Mouse (Mus musculus) effector memory CD4-positive, alpha-beta T cell, adult 5 months (primary cell): Measurements from ENCODE around the gene Gm2564. TPM values are rescaled to one million over a fixed set of nuclear protein-coding genes. Genes with fewer than 3 reads are reported as not detected.

Experiments used
- polyA plus RNA-seq: library from polyadenylated mRNA; unstranded; fragments of 100-300 nt; shearing (Covaris generic); gene quantifications from one replicate; pipeline ENCODE4 v1.2.1, GENCODE M21; 2017

Gene Gm2564
- not detected for polyA plus RNA-seq

DNA sequence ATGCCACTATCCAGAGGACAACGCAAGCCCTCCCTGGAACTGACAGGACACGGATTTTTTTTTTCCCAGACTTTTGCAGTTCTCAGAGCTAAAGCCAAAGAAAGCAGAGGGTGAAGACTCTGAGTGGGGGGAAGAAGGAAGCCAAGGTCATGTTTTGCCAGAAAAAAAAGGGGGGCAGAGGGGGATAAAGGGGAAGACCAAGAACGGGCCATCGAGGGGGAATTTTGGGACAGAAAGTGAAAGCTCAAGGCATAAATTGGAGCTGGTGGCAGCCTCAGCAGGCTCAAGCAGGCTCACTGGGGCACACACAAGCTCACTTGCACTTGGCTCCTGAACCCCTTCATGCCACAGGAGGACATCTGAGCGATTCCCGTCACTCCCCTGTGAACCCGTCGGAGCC lies at the start of gene Gm2564:
Gene Gm2564 (plus strand): TSS at position 301 of the 400 bp plus-strand sequence.

DNA sequence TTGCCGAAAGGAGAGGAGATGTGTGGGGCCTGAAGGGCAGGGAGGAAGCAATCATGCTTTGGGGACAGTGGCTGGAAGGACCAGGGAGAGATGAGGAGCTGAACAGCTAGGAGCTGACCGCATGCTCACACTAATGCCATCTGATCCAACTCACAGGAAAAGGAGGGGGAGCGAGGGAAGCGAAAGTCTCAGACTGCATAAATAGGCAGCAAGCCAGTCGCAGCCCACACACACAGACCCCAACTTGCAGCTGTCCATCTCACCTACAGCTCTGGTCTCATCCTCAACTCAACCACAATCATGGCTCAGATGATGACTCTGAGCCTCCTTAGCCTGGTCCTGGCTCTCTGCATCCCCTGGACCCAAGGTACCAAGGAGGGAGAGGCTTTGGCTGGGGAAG lies 17.6 kb upstream of the Gm2564 start, which contains the start of gene Gm10591:
Gene Gm10591 (plus strand): TSS at position 301 of the 400 bp plus-strand sequence.

DNA sequence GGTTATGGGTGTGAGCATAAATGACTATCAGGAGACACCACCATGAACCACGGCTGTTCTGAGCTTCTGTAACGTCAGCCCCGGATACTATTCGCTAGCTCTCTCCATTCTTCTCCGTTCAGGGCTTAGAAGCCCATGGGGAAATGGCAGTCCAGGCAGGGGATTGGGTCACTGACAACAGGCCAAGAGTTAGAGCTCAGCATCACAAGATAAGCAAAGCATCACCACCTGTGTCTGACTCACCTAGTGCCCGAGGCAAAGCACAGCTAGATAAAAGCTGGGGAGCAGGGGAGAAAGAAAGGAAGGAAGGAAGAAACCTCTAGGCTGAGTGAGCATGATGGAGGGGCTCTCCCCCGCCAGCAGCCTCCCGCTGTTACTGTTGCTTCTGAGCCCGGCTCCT lies 25.4 kb downstream of the Gm2564 start, which contains the start of gene Ccl27b:
Gene Ccl27b (plus strand): TSS at position 301 of the 400 bp plus-strand sequence.

DNA sequence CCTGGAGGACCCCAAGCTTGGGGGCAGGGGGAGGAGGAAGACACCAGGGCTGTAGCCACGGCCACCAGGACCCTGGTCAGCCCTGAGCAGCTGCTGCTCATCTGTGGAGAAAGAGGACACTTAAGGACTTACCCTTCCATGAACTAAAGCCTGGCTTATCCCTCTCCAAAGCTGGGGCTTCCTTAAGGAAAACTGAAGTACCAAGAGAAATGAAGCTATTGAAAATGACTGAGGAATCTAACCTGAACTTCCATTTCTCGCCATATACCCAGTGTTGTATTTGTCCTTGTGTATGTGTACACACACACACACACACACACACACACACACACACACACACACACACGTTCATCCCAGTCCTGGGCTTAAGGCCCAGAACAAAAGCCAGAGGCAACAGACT lies 32.3 kb downstream of the Gm2564 start, which contains the start of gene Il11ra2:
Gene Il11ra2 (minus strand): TSS at position 101 of the 400 bp plus-strand sequence.

Other genes starting within 250 kb of the Gm2564 start
- gene Gm21586, start 190.3 kb upstream of the Gm2564 start, polyA plus RNA-seq, result not detected
- not detected for gene Gm2163, start 163.0 kb upstream of the Gm2564 start, polyA plus RNA-seq
- not detected for gene Fam205a2, start 101.5 kb upstream of the Gm2564 start, polyA plus RNA-seq
- not detected for gene Gm10591, start 17.5 kb upstream of the Gm2564 start, polyA plus RNA-seq
- gene Ccl27b, start 25.5 kb downstream of the Gm2564 start, polyA plus RNA-seq, result not detected
- not detected for gene Il11ra2, start 32.2 kb downstream of the Gm2564 start, polyA plus RNA-seq
- not detected for gene 4930578G10Rik, start 105.8 kb downstream of the Gm2564 start, polyA plus RNA-seq
- not detected for gene Ccl19, start 126.9 kb downstream of the Gm2564 start, polyA plus RNA-seq
- gene Ccl21a, start 144.3 kb downstream of the Gm2564 start, polyA plus RNA-seq, result not detected
- not detected for gene Fam205a1, start 224.2 kb downstream of the Gm2564 start, polyA plus RNA-seq
- not detected for gene Gm12394, start 227.1 kb downstream of the Gm2564 start, polyA plus RNA-seq
- gene Fam205c, start 244.5 kb downstream of the Gm2564 start, polyA plus RNA-seq, result not detected